Mouse (Mus musculus) kidney, adult 2 months (tissue): ENCODE results near the gene Arl10.

Experiments used
- CTCF ChIP-seq: fragments of 200-500 bp; conservative IDR thresholded peaks from 2 replicates; pipeline ENCODE4 v1.5.1; 2011; ENCODE audit warnings: low read depth, mild to moderate bottlenecking, control low read depth, low read length, moderate library complexity, mixed read lengths; ENCODE audit not compliant: insufficient read depth, insufficient read length
- POLR2A ChIP-seq: fragments of 200-500 bp; IDR thresholded peaks from one replicate; pipeline ENCODE4 v1.6.1; 2011; ENCODE audit warnings: low read depth, low read length, control low read depth

GRCm38 (mm10) chr13:54570736-54571135 is 4.1 kb upstream of the Arl10 start:
- TF ChIP-seq POLR2A (no peak), CTCF (no peak)
